Mouse (Mus musculus) bone marrow macrophage, adult 2 months (primary cell): Measurements from ENCODE around the gene Pax2. TPM values are rescaled to one million over a fixed set of nuclear protein-coding genes. Genes with fewer than 3 reads are reported as not detected.
A peak's percentile ranks its signal among the peaks of the same experiment; 100 is the strongest.

Experiments
- H3K27ac ChIP-seq: 2 replicates; pipeline ENCODE4 v1.5.1; 2012; ENCODE audit warnings: low read depth, low read length; ENCODE audit not compliant: insufficient read depth
- H3K4me1 ChIP-seq: 2 replicates; pipeline ENCODE4 v1.6.1; 2012; ENCODE audit warnings: low read length; ENCODE audit not compliant: control insufficient read depth, insufficient read depth
- H3K4me3 ChIP-seq: 2 replicates; pipeline ENCODE4 v1.5.1; 2012; ENCODE audit warnings: mild to moderate bottlenecking, low read length, moderate library complexity; ENCODE audit not compliant: insufficient read depth
- CTCF ChIP-seq: IDR thresholded peaks from 2 replicates; pipeline ENCODE4 v1.5.1; 2012; ENCODE audit warnings: low read depth, mild to moderate bottlenecking, low read length, moderate library complexity
- POLR2A ChIP-seq: IDR thresholded peaks from 2 replicates; pipeline ENCODE4 v1.6.1; 2012; ENCODE audit warnings: mild to moderate bottlenecking, low read depth, low read length, borderline replicate concordance
- polyA plus RNA-seq: library from polyadenylated mRNA; stranded (reverse); fragments of >200 nt; gene quantifications from 2 replicates; pipeline ENCODE4 v1.2.4, GENCODE M21; 2012; ENCODE audit not compliant: missing spikeins, insufficient read depth, insufficient read length

Pax2 gene
- polyA plus RNA-seq, 1 experiment = not detected

GRCm38 (mm10) chr19:44755378-44755692 is 510 bp upstream of the Pax2 start:
- no peak overlapping the region for H3K27ac ChIP-seq
- no peak overlapping the region for H3K4me3 ChIP-seq
- no peak for TF ChIP-seq POLR2A
- no peak for TF ChIP-seq CTCF
- no peaks in the 10 kb centered on the region for H3K4me1 ChIP-seq

- H3K4me1 ChIP-seq = no peaks in the 10 kb centered on the region
- TF ChIP-seq POLR2A (no peak), CTCF (no peak)
- no peak overlapping the region for H3K27ac ChIP-seq
- H3K4me3 ChIP-seq = peak overlapping the region; percentile 40
Measured at GRCm38 (mm10) chr19:44756421-44757230, 781 bp downstream of the Pax2 start.

GRCm38 (mm10) chr19:44757231-44757871 is 1.5 kb downstream of the Pax2 start:
- Histone ChIP-seq H3K4me1 (no peaks in the 10 kb centered on the region), H3K4me3 (no peak overlapping the region), H3K27ac (no peak overlapping the region)
- no peak for TF ChIP-seq CTCF
- TF ChIP-seq POLR2A = no peak

- Histone ChIP-seq H3K4me3 (no peak overlapping the region), H3K27ac (no peak overlapping the region), H3K4me1 (no peaks in the 10 kb centered on the region)
- TF ChIP-seq CTCF (no peak), POLR2A (no peak)
Measured at GRCm38 (mm10) chr19:44758846-44759245, 3.0 kb downstream of the Pax2 start.

- no peak overlapping the region for H3K4me3 ChIP-seq
- H3K4me1 ChIP-seq = no peaks in the 10 kb centered on the region
- no peak overlapping the region for H3K27ac ChIP-seq
- TF ChIP-seq POLR2A (no peak), CTCF (no peak)
Measured at GRCm38 (mm10) chr19:44759531-44760118, 3.8 kb downstream of the Pax2 start.

- H3K4me1 ChIP-seq = no peaks in the 10 kb centered on the region
- TF ChIP-seq CTCF (no peak), POLR2A (no peak)
- H3K4me3 ChIP-seq = no peak overlapping the region
- H3K27ac ChIP-seq = no peak overlapping the region
Measured at GRCm38 (mm10) chr19:44760259-44761131, 4.7 kb downstream of the Pax2 start.

- Histone ChIP-seq H3K4me1 (no peaks in the 10 kb centered on the region), H3K27ac (no peak overlapping the region), H3K4me3 (no peak overlapping the region)
- TF ChIP-seq POLR2A (no peak), CTCF (no peak)
Measured at GRCm38 (mm10) chr19:44762121-44762621, 6.3 kb downstream of the Pax2 start.

GRCm38 (mm10) chr19:44770268-44771050 is 14.6 kb downstream of the Pax2 start:
- no peak overlapping the region for H3K27ac ChIP-seq
- no peak overlapping the region for H3K4me3 ChIP-seq
- no peak for TF ChIP-seq CTCF
- no peaks in the 10 kb centered on the region for H3K4me1 ChIP-seq

- TF ChIP-seq CTCF (no peak), POLR2A (no peak)
- H3K4me1 ChIP-seq = no peaks in the 10 kb centered on the region
- no peak overlapping the region for H3K27ac ChIP-seq
- H3K4me3 ChIP-seq = no peak overlapping the region
Measured at GRCm38 (mm10) chr19:44771499-44771898, 15.7 kb downstream of the Pax2 start.
